Mouse (Mus musculus) liver, embryonic 14.5 days (tissue): ENCODE results near the gene Coa3.

Experiments
- CTCF ChIP-seq: IDR thresholded peaks from 2 replicates; pipeline ENCODE4 v1.5.1; 2016; ENCODE audit warnings: antibody characterized with exemption, low read depth, control low read depth
- EP300 ChIP-seq: IDR thresholded peaks from 2 replicates; pipeline ENCODE4 v1.6.1; 2016; ENCODE audit warnings: antibody characterized with exemption, low read depth

DNA sequence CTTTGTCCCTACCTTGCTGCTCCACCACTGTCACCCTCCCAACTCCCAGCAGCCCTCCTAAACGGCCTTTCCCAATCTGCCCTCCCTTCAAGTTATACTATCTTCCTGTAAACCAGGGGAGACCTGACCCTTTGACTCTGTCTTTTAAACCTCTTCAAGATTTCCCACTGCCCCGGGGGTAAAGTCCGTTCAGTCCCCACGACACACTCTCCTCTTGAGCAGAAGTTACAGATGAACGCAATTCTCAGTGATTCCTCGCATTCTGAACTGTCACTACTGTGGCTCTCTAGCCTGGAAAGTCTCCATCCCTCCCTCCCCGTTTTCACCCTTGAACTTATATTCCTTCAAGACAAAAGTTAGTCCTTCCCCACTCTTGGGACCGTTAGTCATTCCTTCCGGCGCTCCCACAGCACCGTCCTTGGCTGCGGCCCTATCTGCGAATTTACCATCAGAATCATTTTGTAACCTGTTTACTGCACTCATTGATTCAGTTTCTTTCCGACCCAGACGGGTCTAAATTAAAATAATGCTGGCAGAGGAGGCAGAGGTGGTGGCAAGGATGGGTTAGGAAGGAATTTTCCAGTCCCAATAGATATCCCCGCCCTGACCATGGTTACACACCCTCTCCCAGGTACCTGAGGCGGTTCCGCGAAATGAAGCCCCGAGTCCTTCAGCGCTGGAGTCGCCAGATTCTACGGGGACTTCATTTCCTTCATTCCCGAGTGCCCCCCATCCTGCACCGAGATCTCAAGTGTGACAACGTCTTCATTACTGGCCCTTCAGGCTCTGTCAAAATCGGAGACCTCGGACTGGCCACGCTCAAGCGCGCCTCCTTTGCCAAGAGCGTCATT is 15.6 kb downstream of the Coa3 start:
- TF ChIP-seq EP300 (no peak), CTCF (no peak)
